Mouse (Mus musculus) forebrain, embryonic 16.5 days (tissue): Measurements from ENCODE around the gene Pbrm1. TPM values are rescaled to one million over a fixed set of nuclear protein-coding genes. Genes with fewer than 3 reads are reported as not detected.

Experiments
- ATAC-seq: fragments of 200-750 bp; cut with Nextera tagmentation; 2 replicates; pipeline ENCODE4 v1.8.0; 2017; ENCODE audit warnings: mild to moderate bottlenecking, moderate library complexity
- H3K27ac ChIP-seq: fragments of 300-500 bp; sonication (generic); 2 replicates; pipeline ENCODE4 v1.5.1; 2014; ENCODE audit warnings: low read length, control low read depth
- H3K27me3 ChIP-seq: fragments of 300-500 bp; sonication (generic); replicated peaks from 2 replicates; pipeline ENCODE4 v1.6.1; 2014; ENCODE audit warnings: low read length; ENCODE audit not compliant: control insufficient read depth, insufficient read depth
- H3K36me3 ChIP-seq: fragments of 300-500 bp; sonication (generic); 2 replicates; pipeline ENCODE4 v1.6.1; 2014; ENCODE audit not compliant: control insufficient read depth, insufficient read depth
- H3K4me1 ChIP-seq: fragments of 300-500 bp; sonication (generic); replicated peaks from 2 replicates; pipeline ENCODE4 v1.6.1; 2014; ENCODE audit warnings: low read length; ENCODE audit not compliant: control insufficient read depth, insufficient read depth
- H3K4me2 ChIP-seq: fragments of 300-500 bp; sonication (generic); 2 replicates; pipeline ENCODE4 v1.6.1; 2014; ENCODE audit warnings: mild to moderate bottlenecking, low read length, control low read depth
- H3K4me3 ChIP-seq: fragments of 300-500 bp; sonication (generic); replicated peaks from 2 replicates; pipeline ENCODE4 v1.5.1; 2014; ENCODE audit warnings: mild to moderate bottlenecking, low read length, control low read depth
- H3K9ac ChIP-seq: fragments of 300-500 bp; sonication (generic); replicated peaks from 2 replicates; pipeline ENCODE4 v1.6.1; 2014; ENCODE audit warnings: low read depth, low read length, control low read depth
- H3K9me3 ChIP-seq: fragments of 300-500 bp; sonication (generic); 2 replicates; pipeline ENCODE4 v1.6.1; 2016; ENCODE audit warnings: low read length; ENCODE audit not compliant: control insufficient read depth
- WGBS: fragments of 180-500 bp; shearing (Covaris S2); extraction: QIAGEN DNeasy Blood & Tissue Kit; methylation state at CpG from one replicate; pipeline ENCODE4 v1.1.7; 2014; 5-methylcytosine and 5-hydroxymethylcytosine counted together
- polyA plus RNA-seq: library from polyadenylated mRNA; unstranded; fragments of >200 nt; fragmentation: Nextera tagmentation; extraction: Ambion mirVana; gene quantifications from 2 replicates; pipeline ENCODE4 v1.2.1, GENCODE M21; 2015

Pbrm1 gene
- polyA plus RNA-seq, 1 experiment from 2014 or later: 154 TPM

DNA sequence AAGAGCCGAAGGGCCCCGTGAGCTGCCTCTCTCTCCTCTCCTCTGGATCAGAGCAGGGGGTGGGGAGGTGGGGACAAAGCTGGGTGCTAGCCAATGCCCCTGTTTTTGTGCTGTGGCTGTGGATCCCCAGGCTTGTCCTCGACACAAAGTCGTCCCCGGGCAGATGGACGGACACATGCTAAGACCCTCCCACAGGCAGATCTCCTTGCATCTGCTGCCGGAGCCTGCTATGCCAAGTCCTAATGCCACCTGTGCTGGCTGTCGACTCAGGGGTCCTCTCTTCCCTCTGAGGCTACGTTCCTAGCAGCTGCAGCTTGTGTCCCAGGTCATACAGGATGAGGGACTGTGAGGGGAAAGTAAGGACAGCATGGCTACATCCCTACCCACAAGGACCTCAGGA, 147.9 kb downstream of the Pbrm1 start:
- Histone ChIP-seq H3K27me3 (no peaks in the 10 kb centered on the region), H3K36me3 (peaks cover 18% of the 10 kb centered on the region), H3K9ac (no peak overlapping the region), H3K4me3 (no peak overlapping the region), H3K4me1 (peaks cover 9% of the 10 kb centered on the region), H3K27ac (no peak overlapping the region), H3K9me3 (no peaks in the 10 kb centered on the region), H3K4me2 (no peak overlapping the region)
- 45% methylated on average over 9 of the region's 9 CpGs for WGBS
- no peak for ATAC-seq

DNA sequence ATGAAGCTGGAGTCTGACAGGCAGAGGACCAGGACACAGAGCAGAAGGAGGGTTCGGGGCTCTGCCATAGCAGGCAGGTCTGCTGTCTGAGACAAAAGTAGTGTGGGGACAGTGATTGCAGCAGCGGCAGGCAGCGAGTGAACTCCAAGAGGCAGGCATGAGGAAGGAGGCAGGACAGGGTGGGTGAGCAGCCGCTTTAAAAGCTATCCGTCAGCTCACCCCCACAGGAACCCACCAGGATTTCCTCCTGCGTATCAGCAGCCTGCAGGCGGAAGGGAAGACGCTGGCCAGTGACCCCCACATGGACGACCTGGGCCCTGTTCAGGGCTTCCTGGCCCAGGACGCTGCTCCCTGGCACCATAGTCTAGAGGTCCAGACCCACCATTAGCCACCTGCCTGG, 149.5 kb downstream of the Pbrm1 start, which contains the start of gene Stab1:
Stab1 (minus strand) TSS at position 217 of the 400 bp plus-strand sequence.
- Histone ChIP-seq H3K9ac (no peak within 1 kb of the TSS), H3K36me3 (peaks cover 32% of the 10 kb centered on the region), H3K27ac (no peak within 1 kb of the TSS; the same call in 1 of the 2 replicates), H3K4me2 (no peak within 1 kb of the TSS), H3K9me3 (no peaks in the 10 kb centered on the region), H3K4me3 (no peak within 1 kb of the TSS), H3K27me3 (no peaks in the 10 kb centered on the region), H3K4me1 (peaks cover 9% of the 10 kb centered on the region)
- WGBS: 61% methylated on average over 10 of the region's 10 CpGs
- no peak for ATAC-seq

DNA sequence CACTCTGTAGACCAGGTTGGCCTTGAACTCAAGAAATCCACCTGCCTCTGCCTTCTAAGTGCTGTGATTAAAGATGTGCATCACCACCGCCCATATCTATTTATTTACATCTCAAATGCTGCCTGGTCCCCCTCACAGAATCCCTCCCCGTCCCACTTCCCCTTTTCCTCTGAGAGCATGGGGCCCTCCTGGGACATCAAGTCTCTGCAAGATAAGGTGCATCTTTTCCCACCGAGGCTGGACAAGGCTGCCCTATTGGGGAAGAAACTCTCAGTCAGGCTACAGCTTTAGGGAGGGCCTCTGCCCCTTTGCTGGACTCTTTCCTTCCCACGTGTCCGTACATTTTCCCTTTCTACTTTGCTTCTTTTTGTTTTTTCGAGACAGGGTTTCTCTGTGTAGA, 150.6 kb downstream of the Pbrm1 start:
- no peak overlapping the region for H3K9ac ChIP-seq
- H3K4me1 ChIP-seq: peaks cover 9% of the 10 kb centered on the region
- H3K27ac ChIP-seq: no peak overlapping the region
- no peak for ATAC-seq
- 79% methylated on average over 6 of the region's 6 CpGs for WGBS
- H3K9me3 ChIP-seq: no peaks in the 10 kb centered on the region
- H3K4me2 ChIP-seq: no peak overlapping the region
- H3K36me3 ChIP-seq: peaks cover 40% of the 10 kb centered on the region
- H3K27me3 ChIP-seq: no peaks in the 10 kb centered on the region
- no peak overlapping the region for H3K4me3 ChIP-seq

DNA sequence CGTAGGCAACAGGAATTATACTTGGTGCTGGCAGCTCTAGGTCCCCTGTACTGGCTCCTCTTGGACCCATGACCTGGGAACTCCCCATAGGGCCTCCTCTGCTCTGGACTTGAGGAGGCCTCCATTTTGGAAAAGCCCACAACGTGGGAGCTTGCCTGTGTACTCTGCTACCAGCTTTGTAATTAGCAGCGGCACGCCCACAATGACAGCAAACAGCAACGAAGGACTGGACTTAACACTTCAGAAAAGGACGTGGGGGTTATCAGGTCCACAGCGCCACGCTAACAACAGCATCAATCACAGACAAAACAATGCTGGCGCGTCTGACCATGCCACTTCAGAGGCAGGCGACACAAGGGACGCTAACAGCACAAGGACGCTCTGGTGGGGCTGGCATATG, 152.0 kb downstream of the Pbrm1 start:
- Histone ChIP-seq H3K4me1 (peaks cover 4% of the 10 kb centered on the region), H3K9ac (no peak overlapping the region), H3K4me3 (no peak overlapping the region), H3K27me3 (no peaks in the 10 kb centered on the region), H3K9me3 (no peaks in the 10 kb centered on the region), H3K27ac (peak overlapping the region; percentile 24; the same call in 1 of the 2 replicates), H3K4me2 (no peak overlapping the region), H3K36me3 (peaks cover 47% of the 10 kb centered on the region)
- 84% methylated on average over 13 of the region's 13 CpGs for WGBS
- no peak for ATAC-seq

Other genes with a start within 250 kb of the Pbrm1 start
- 18.3 and 21.6 TPM in 2 replicates for gene Tmem110, start 193.5 kb upstream of the Pbrm1 start, polyA plus RNA-seq
- 0.46 and 0.90 TPM in 2 replicates for gene Mustn1, start 139.9 kb upstream of the Pbrm1 start, polyA plus RNA-seq
- gene Itih4, start 132.7 kb upstream of the Pbrm1 start, polyA plus RNA-seq: not detected in 2 replicates
- 0.40 and 0.58 TPM in 2 replicates for gene Itih3, start 95.4 kb upstream of the Pbrm1 start, polyA plus RNA-seq
- gene Itih1, start 75.8 kb upstream of the Pbrm1 start, polyA plus RNA-seq: not detected in 2 replicates
- gene Nek4, start 67.8 kb upstream of the Pbrm1 start, polyA plus RNA-seq: 19.6 and 20.4 TPM in 2 replicates
- 51.8 and 54.2 TPM in 2 replicates for gene Glt8d1, start 17.7 kb upstream of the Pbrm1 start, polyA plus RNA-seq
- gene Spcs1, start 17.5 kb upstream of the Pbrm1 start, polyA plus RNA-seq: 278 and 305 TPM in 2 replicates
- gene Gnl3, start within 50 bp of the Pbrm1 start, polyA plus RNA-seq: 57.6 and 61.9 TPM in 2 replicates
- 62.7 and 64.1 TPM in 2 replicates for gene Smim4, start 109.8 kb downstream of the Pbrm1 start, polyA plus RNA-seq
- 146 and 165 TPM in 2 replicates for gene Nt5dc2, start 111.9 kb downstream of the Pbrm1 start, polyA plus RNA-seq
- 13.0 and 13.9 TPM in 2 replicates for gene Stab1, start 149.5 kb downstream of the Pbrm1 start, polyA plus RNA-seq
- 1.5 and 2.5 TPM in 2 replicates for gene Tnnc1, start 189.2 kb downstream of the Pbrm1 start, polyA plus RNA-seq
- gene Nisch, start 197.8 kb downstream of the Pbrm1 start, polyA plus RNA-seq: 359 and 389 TPM in 2 replicates
- gene Sema3g, start 198.7 kb downstream of the Pbrm1 start, polyA plus RNA-seq: 0.62 TPM in 2 replicates
- gene Phf7, start 232.2 kb downstream of the Pbrm1 start, polyA plus RNA-seq: 11.5 and 12.2 TPM in 2 replicates
- gene Bap1, start 232.3 kb downstream of the Pbrm1 start, polyA plus RNA-seq: 138 and 150 TPM in 2 replicates